Mouse (Mus musculus) spleen, adult 18-20 months (tissue): ENCODE measurements around the gene Cep57l1.

ENCODE experiments used
- DNase-seq, 2 experiments: peaks; one replicate each; pipeline ENCODE4 v3.0.0; 2022; ENCODE audit warnings: mixed read lengths in 2 of 2

Gene Cep57l1

DNA sequence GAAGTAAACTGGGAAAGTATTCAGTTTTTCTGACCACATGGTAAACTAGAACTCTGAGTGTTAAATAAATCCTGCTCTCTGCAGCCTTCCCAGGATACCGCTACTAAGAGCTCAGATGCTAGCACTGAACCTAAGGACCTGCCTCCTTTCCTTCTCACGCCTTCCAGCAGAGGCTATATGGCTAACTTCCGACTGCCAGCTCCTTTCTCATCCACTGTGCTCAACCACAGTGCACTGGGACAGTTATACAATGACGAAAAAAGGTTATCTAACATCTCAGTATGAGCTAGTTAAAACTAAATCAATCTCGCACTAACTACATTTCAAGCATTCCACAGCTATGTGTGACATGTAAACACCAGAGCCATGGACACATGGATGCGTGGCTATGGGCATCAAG is 134.4 kb downstream of the Cep57l1 start:
- DNase-seq, result no peak

DNA sequence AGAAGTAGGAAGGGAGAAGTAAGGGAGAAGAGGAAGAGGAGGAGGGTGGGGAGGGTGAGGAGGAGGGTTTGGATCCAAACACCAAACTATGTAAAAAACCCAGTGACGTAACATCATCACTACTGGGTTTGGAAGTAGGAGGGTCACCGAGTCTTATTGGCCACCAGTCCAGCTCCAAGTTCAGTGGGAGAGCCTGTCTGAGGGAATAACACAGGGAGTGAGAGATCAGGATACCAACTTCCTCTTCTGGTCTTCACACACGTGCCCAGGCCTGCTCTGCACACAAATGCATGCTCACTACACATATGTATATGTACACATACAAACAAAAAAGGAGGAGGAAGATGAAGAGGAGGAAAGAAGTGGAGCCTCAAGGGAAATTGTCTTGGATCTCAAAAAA is 135.3 kb downstream of the Cep57l1 start:
- no peak for DNase-seq

DNA sequence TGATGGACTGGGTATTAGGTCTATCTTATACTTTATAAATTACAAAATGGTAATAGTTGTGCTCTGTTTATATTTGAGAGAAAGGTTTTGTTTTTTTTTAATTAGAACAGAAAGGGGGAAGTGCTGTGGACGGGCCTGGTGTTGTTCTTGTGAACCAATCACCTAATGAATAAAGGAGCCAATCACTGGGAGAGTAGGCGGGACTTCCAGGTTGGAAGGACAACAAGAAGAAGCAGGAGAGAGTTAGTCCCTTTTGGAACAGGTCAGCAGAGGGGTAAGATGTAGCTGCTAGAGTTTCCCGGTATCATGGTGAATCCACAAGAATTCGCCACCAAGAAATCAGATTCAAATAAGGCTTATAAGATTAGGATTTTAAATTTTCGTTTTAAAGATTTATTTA is 139.5 kb downstream of the Cep57l1 start:
- DNase-seq, result no peak
